Mouse (Mus musculus) layer of hippocampus, adult 18-20 months (tissue): ENCODE measurements around the gene Radil. TPM values are rescaled to one million over a fixed set of nuclear protein-coding genes. Genes with fewer than 3 reads are reported as not detected.

ENCODE experiments used
- DNase-seq, 2 experiments: peaks; one replicate each; pipeline ENCODE4 v3.0.0; 2022; ENCODE audit warnings: low spot score in 2 of 2
- total RNA-seq, 2 experiments: library from RNA; stranded (reverse); gene quantifications; 2 replicates each; pipeline ENCODE4 v1.2.3; 2021

Gene Radil
- total RNA-seq, 2 experiments from 2014 or later: 12.3 to 13.3 TPM

- DNase-seq: no peak
Measured at GRCm38 (mm10) chr5:142486654-142487053, 64.2 kb downstream of the Radil start.

GRCm38 (mm10) chr5:142483581-142483980, 67.3 kb downstream of the Radil start:
- DNase-seq: no peak

GRCm38 (mm10) chr5:142482512-142482911, 68.4 kb downstream of the Radil start:
- DNase-seq: no peak

- peak; percentile 66 to 86 for DNase-seq
Measured at GRCm38 (mm10) chr5:142478829-142479435, 72.0 kb downstream of the Radil start.

- DNase-seq: no peak
Measured at GRCm38 (mm10) chr5:142477866-142478615, 72.9 kb downstream of the Radil start.

- DNase-seq: no peak
Measured at GRCm38 (mm10) chr5:142477346-142477745, 73.6 kb downstream of the Radil start.

- no peak for DNase-seq
Measured at GRCm38 (mm10) chr5:142475669-142476068, 75.2 kb downstream of the Radil start.

- DNase-seq: no peak
Measured at GRCm38 (mm10) chr5:142473696-142474095, 77.2 kb downstream of the Radil start.

- no peak for DNase-seq
Measured at GRCm38 (mm10) chr5:142469796-142470195, 81.1 kb downstream of the Radil start.

- DNase-seq: no peak
Measured at GRCm38 (mm10) chr5:142468375-142468774, 82.5 kb downstream of the Radil start.

- DNase-seq: peak; percentile 85 to 91
Measured at GRCm38 (mm10) chr5:142463461-142464454, 87.1 kb downstream of the Radil start, which contains the start of gene Ap5z1. Gene Ap5z1, plus strand, starts transcription at chr5:142463944.

GRCm38 (mm10) chr5:142463011-142463410, 87.9 kb downstream of the Radil start:
- DNase-seq: no peak

- no peak for DNase-seq
Measured at GRCm38 (mm10) chr5:142462641-142462948, 88.3 kb downstream of the Radil start.

- no peak for DNase-seq
Measured at GRCm38 (mm10) chr5:142461942-142462640, 88.8 kb downstream of the Radil start.

- no peak for DNase-seq
Measured at GRCm38 (mm10) chr5:142459834-142460233, 91.1 kb downstream of the Radil start.

- peak in 1 of 2 experiments; percentile 62 for DNase-seq
Measured at GRCm38 (mm10) chr5:142458791-142459557, 91.9 kb downstream of the Radil start.

- DNase-seq: no peak
Measured at GRCm38 (mm10) chr5:142457345-142457744, 93.6 kb downstream of the Radil start.

GRCm38 (mm10) chr5:142456318-142456717, 94.6 kb downstream of the Radil start:
- DNase-seq: no peak

GRCm38 (mm10) chr5:142453742-142454141, 97.2 kb downstream of the Radil start:
- no peak for DNase-seq

- DNase-seq: no peak
Measured at GRCm38 (mm10) chr5:142451759-142452158, 99.1 kb downstream of the Radil start.
